Mouse (Mus musculus) kidney, adult 2 months (tissue): ENCODE results near the gene Gpr156. TPM values are rescaled to one million over a fixed set of nuclear protein-coding genes. Genes with fewer than 3 reads are reported as not detected.

Experiments
- DNase-seq: peaks from one replicate; pipeline ENCODE4 v3.0.0; 2021
- H3K27ac ChIP-seq: fragments of 200-500 bp; 2 replicates; pipeline ENCODE4 v1.5.1; 2012; ENCODE audit warnings: low read depth, low read length, control low read depth, inconsistent platforms; ENCODE audit not compliant: insufficient read depth
- H3K27me3 ChIP-seq: fragments of 200-500 bp; replicated peaks from 2 replicates; pipeline ENCODE4 v1.6.1; 2012; ENCODE audit warnings: mild to moderate bottlenecking, moderate library complexity, low read length, inconsistent platforms; ENCODE audit not compliant: control insufficient read depth, insufficient read depth
- H3K36me3 ChIP-seq: fragments of 200-500 bp; 2 replicates; pipeline ENCODE4 v1.6.1; 2012; ENCODE audit warnings: mild to moderate bottlenecking, moderate library complexity, low read length, inconsistent platforms; ENCODE audit not compliant: control insufficient read depth, insufficient read depth
- H3K4me1 ChIP-seq: fragments of 200-500 bp; 2 replicates; pipeline ENCODE4 v1.6.1; 2011; ENCODE audit warnings: low read length; ENCODE audit not compliant: control insufficient read depth, insufficient read depth
- H3K4me3 ChIP-seq: fragments of 200-500 bp; 2 replicates; pipeline ENCODE4 v1.5.1; 2011; ENCODE audit warnings: mild to moderate bottlenecking, low read depth, low read length, control low read depth; ENCODE audit not compliant: insufficient read depth
- CTCF ChIP-seq: fragments of 200-500 bp; conservative IDR thresholded peaks from 2 replicates; pipeline ENCODE4 v1.5.1; 2011; ENCODE audit warnings: low read depth, mild to moderate bottlenecking, control low read depth, low read length, moderate library complexity, mixed read lengths; ENCODE audit not compliant: insufficient read depth, insufficient read length
- POLR2A ChIP-seq: fragments of 200-500 bp; IDR thresholded peaks from one replicate; pipeline ENCODE4 v1.6.1; 2011; ENCODE audit warnings: low read depth, low read length, control low read depth
- WGBS: fragments of 180-500 bp; shearing (Covaris S2); methylation state at CpG from one replicate; pipeline ENCODE4 v1.1.7; 2018; 5-methylcytosine and 5-hydroxymethylcytosine counted together
- polyA plus RNA-seq: library from polyadenylated mRNA; depleted of rRNA; stranded (reverse); fragments of >200 nt; gene quantifications from 2 replicates; pipeline ENCODE4 v1.2.3, GENCODE M21; 2012; rRNA removed

Gpr156 gene
- polyA plus RNA-seq, 1 experiment = not detected

DNA sequence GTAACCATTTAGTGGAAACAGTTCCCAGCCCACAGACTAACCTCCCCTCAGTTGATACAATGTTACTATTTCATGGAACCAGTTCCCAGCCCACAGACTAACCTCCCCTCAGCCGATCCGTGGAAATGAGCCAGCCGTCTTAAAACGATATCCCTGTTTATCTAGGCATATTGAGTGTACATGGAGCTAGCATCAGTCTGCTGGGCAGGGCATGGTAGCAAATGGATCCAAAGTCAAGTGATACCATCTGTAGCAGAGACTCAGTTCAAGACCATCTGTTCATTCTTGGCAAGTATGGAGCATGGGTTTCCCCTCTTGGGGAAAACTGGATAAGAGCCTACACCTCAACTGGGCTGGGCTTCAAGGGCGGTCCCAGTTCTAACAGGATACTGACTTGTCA is 128.3 kb downstream of the Gpr156 start:
- 83% methylated on average over 5 of the region's 5 CpGs for WGBS
- Histone ChIP-seq H3K4me1 (no peaks in the 10 kb centered on the region), H3K27me3 (no peaks in the 10 kb centered on the region), H3K27ac (no peak overlapping the region), H3K4me3 (no peak overlapping the region), H3K36me3 (no peaks in the 10 kb centered on the region)
- TF ChIP-seq POLR2A (no peak), CTCF (no peak)
- no peak for DNase-seq

DNA sequence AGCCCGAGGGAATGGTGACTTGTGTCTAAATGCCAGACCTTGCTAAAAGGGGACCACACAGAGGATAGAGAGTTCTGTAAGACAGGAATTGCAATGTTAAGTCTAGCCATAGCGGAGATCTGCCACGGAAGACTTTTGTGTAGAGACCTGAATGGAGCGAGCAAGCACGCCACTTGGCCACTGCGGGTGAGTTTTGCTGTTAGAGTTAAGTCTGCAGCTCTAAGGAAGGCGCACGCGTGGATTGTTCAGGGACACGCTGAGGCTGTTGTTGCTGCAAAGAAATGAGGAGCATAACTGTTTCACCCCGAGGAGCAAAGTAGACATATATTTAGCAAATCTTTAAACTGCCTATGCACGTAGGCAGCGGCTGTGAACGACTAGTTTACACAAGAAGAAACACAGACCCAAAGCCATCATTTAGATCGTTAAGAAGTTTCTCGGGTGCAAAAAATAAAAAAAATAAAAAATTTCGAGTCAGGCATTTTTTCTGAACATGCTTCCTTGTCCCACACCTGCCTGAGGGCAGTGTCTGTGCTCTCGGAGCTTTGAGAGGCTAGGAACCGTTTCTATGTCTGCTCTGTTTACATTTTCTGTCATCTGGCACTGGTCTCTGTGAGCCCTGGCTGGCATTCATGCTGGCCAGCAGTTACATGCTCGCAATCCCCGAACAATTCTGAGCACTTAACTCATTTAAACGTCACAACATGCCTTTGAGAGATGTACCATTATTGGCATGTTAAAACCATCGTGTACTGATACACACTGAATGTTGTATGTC is 131.7 kb downstream of the Gpr156 start:
- no peaks in the 10 kb centered on the region for H3K4me1 ChIP-seq
- no peaks in the 10 kb centered on the region for H3K27me3 ChIP-seq
- TF ChIP-seq CTCF (no peak), POLR2A (no peak)
- 40% methylated on average over 23 of the region's 23 CpGs for WGBS
- H3K36me3 ChIP-seq = no peaks in the 10 kb centered on the region
- no peak overlapping the region for H3K27ac ChIP-seq
- H3K4me3 ChIP-seq = peak overlapping the region; percentile 29; the same call in 1 of the 2 replicates
- DNase-seq = peak; percentile 14

Other genes with a start within 250 kb of the Gpr156 start
- gene Fstl1, start 139.6 kb upstream of the Gpr156 start, polyA plus RNA-seq = 21.3 and 25.8 TPM in 2 replicates
- gene Gm36028, start 55.4 kb upstream of the Gpr156 start, polyA plus RNA-seq = 1.5 and 1.8 TPM in 2 replicates
- 23.3 and 25.9 TPM in 2 replicates for gene Lrrc58, start 48.1 kb upstream of the Gpr156 start, polyA plus RNA-seq
- gene Gsk3b, start 172.5 kb downstream of the Gpr156 start, polyA plus RNA-seq = 10.1 and 12.0 TPM in 2 replicates